In genomic region chr16:87645526-87646434, GRCm38 (mm10) we compare ENCODE assay signal across 12 mouse cellular contexts. TPM values are rescaled to one million over a fixed set of nuclear protein-coding genes. Genes with fewer than 3 reads are reported as not detected.
DNase-seq lines count a peak whose midpoint lies in the region; ATAC-seq and TF ChIP-seq lines count a peak whose summit lies in the region.
"Had no signal": no experiment of that assay in that cellular context is flagged by ENCODE, and none has a peak within 500 bp of the region (broad histone marks: within the 10 kb centered on the region; RNA-seq: fewer than 3 reads in every experiment).

No protein-coding gene starts in this region.

- H3K36me3 ChIP-seq in stomach, embryonic 14.5 days (ENCODE audit: control insufficient read depth, insufficient read depth, low read length): no peaks in the 10 kb centered on the region
- H3K36me3 ChIP-seq in stomach, postnatal 0 days (ENCODE audit: control insufficient read depth, insufficient read depth, low read length): no peaks in the 10 kb centered on the region
- H3K36me3 ChIP-seq in midbrain, embryonic 13.5 days: no peaks in the 10 kb centered on the region
- no peaks in the 10 kb centered on the region for H3K36me3 ChIP-seq in thymus, adult 2 months (ENCODE audit: control insufficient read depth, insufficient read depth, low read length)
- H3K36me3 ChIP-seq: embryonic facial prominence, embryonic 15.5 days; liver, embryonic 15.5 days; neural tube, embryonic 12.5 days had no signal

- H3K4me1 ChIP-seq in stomach, embryonic 14.5 days (ENCODE audit: control insufficient read depth, insufficient read depth, low read length): peaks cover 12% of the 10 kb centered on the region; the same call in 1 of the 2 replicates
- H3K4me1 ChIP-seq in stomach, postnatal 0 days (replicated peaks; ENCODE audit: control insufficient read depth, insufficient read depth): 0 out of 2 replicates have a peak, but pooled peaks cover 3% of the 10 kb centered on the region
- peaks cover 13% of the 10 kb centered on the region; the same call in 1 of the 2 replicates for H3K4me1 ChIP-seq in midbrain, embryonic 13.5 days (replicated peaks)
- peaks cover 6% of the 10 kb centered on the region for H3K4me1 ChIP-seq in thymus, adult 2 months (replicated peaks; ENCODE audit: control insufficient read depth, insufficient read depth, low read length)
- H3K4me1 ChIP-seq: liver, embryonic 15.5 days; neural tube, embryonic 12.5 days had no signal

- no peak for ATAC-seq in stomach, embryonic 14.5 days (ENCODE audit: insufficient number of reproducible peaks, insufficient read depth, low FRiP score, low read depth)
- ATAC-seq in stomach, postnatal 0 days (ENCODE audit: low FRiP score, low TSS enrichment): no peak
- peak; percentile 55 for ATAC-seq in midbrain, embryonic 13.5 days

- no peak for TF ChIP-seq POLR2A in thymus, adult 2 months (IDR thresholded peaks at IDR 0.05; ENCODE audit: control insufficient read depth, extremely low read depth, insufficient read depth, low read length, poor library complexity)

- no peak overlapping the region for H3K4me3 ChIP-seq in stomach, embryonic 14.5 days (ENCODE audit: low read depth, low read length)
- no peak overlapping the region for H3K4me3 ChIP-seq in stomach, postnatal 0 days (ENCODE audit: low read depth, low read length)
- no peak overlapping the region for H3K4me3 ChIP-seq in midbrain, embryonic 13.5 days (replicated peaks)
- H3K4me3 ChIP-seq in thymus, adult 2 months (ENCODE audit: control insufficient read depth, insufficient read depth, low read length): no peak overlapping the region
- H3K4me3 ChIP-seq: embryonic facial prominence, embryonic 15.5 days; liver, embryonic 15.5 days; neural tube, embryonic 12.5 days had no signal

- H3K27ac ChIP-seq in stomach, embryonic 14.5 days (ENCODE audit: low read length): peak overlapping the region; percentile 33; the same call in 1 of the 2 replicates
- no peak overlapping the region for H3K27ac ChIP-seq in stomach, postnatal 0 days (replicated peaks)
- H3K27ac ChIP-seq in midbrain, embryonic 13.5 days: no peak overlapping the region
- H3K27ac ChIP-seq in thymus, adult 2 months (ENCODE audit: control insufficient read depth, insufficient read depth, low read length): no peak overlapping the region
- H3K27ac ChIP-seq: embryonic facial prominence, embryonic 15.5 days; liver, embryonic 15.5 days; macrophage; neural tube, embryonic 12.5 days had no signal

- 40% methylated on average over 12 of the region's 12 CpGs for WGBS in stomach, embryonic 14.5 days
- 44% methylated on average over 12 of the region's 12 CpGs for WGBS in stomach, postnatal 0 days
- WGBS in midbrain, embryonic 13.5 days: 64% methylated on average over 12 of the region's 12 CpGs
- 89% methylated on average over 12 of the region's 12 CpGs for WGBS in thymus, adult 2 months

- no peaks in the 10 kb centered on the region for H3K27me3 ChIP-seq in stomach, embryonic 14.5 days (ENCODE audit: control insufficient read depth, insufficient read depth, low read length)
- no peaks in the 10 kb centered on the region for H3K27me3 ChIP-seq in stomach, postnatal 0 days (ENCODE audit: control insufficient read depth, insufficient read depth, low read length)
- H3K27me3 ChIP-seq in midbrain, embryonic 13.5 days: no peaks in the 10 kb centered on the region
- H3K27me3 ChIP-seq in thymus, adult 2 months (ENCODE audit: control insufficient read depth, insufficient read depth, low read length): no peaks in the 10 kb centered on the region
- H3K27me3 ChIP-seq: embryonic facial prominence, embryonic 15.5 days; liver, embryonic 15.5 days; neural tube, embryonic 12.5 days had no signal

- no peaks in the 10 kb centered on the region for H3K9me3 ChIP-seq in stomach, embryonic 14.5 days (ENCODE audit: control insufficient read depth, low read depth, low read length)
- no peaks in the 10 kb centered on the region for H3K9me3 ChIP-seq in stomach, postnatal 0 days (ENCODE audit: control insufficient read depth, low read length)
- H3K9me3 ChIP-seq in midbrain, embryonic 13.5 days: no peaks in the 10 kb centered on the region
- H3K9me3 ChIP-seq: embryonic facial prominence, embryonic 15.5 days; liver, embryonic 15.5 days; neural tube, embryonic 12.5 days had no signal

- no peak for TF ChIP-seq CTCF in stomach, postnatal 0 days (IDR thresholded peaks at IDR 0.05; ENCODE audit: low read depth)
- no peak for TF ChIP-seq CTCF in thymus, adult 2 months (IDR thresholded peaks at IDR 0.05; ENCODE audit: borderline replicate concordance, control insufficient read depth, extremely low read depth, insufficient read depth, low read length, poor library complexity)

- TF ChIP-seq EP300 in stomach, postnatal 0 days (optimal IDR thresholded peaks at IDR 0.05): no peak

- peak; percentile 76 for DNase-seq in heart, adult 11 months
- DNase-seq in heart, adult 9 months (ENCODE audit: low spot score in 2 of 2): no peak
- DNase-seq in stomach, postnatal 0 days (ENCODE audit: low spot score): no peak
- DNase-seq in heart, adult 8-10 months (ENCODE audit: low spot score): no peak
- no peak for DNase-seq in thymus, adult 2 months
- DNase-seq in heart, adult 18-20 months: no peak

- no peak overlapping the region for H3K9ac ChIP-seq in stomach, embryonic 14.5 days (replicated peaks; ENCODE audit: low read depth, low read length)
- H3K9ac ChIP-seq in stomach, postnatal 0 days (ENCODE audit: low read length): no peak overlapping the region
- no peak overlapping the region for H3K9ac ChIP-seq in midbrain, embryonic 13.5 days (replicated peaks)
- H3K9ac ChIP-seq: embryonic facial prominence, embryonic 15.5 days; liver, embryonic 15.5 days; neural tube, embryonic 12.5 days had no signal

- H3K4me2 ChIP-seq in stomach, embryonic 14.5 days (replicated peaks; ENCODE audit: low read depth, low read length): no peak overlapping the region
- H3K4me2 ChIP-seq in stomach, postnatal 0 days (replicated peaks; ENCODE audit: low read depth): no peak overlapping the region
- no peak overlapping the region for H3K4me2 ChIP-seq in midbrain, embryonic 13.5 days (replicated peaks)
- H3K4me2 ChIP-seq: embryonic facial prominence, embryonic 15.5 days; liver, embryonic 15.5 days; neural tube, embryonic 12.5 days had no signal

RNA-seq across cellular contexts. Expression of gene Bach1, which starts 53.0 kb away (rescaled TPM):
- 15.3 and 16.2 TPM in 2 replicates for polyA plus RNA-seq in stomach, embryonic 14.5 days (2014; fragmentation: Nextera tagmentation; extraction: Ambion mirVana)
- 4.3 and 5.3 TPM in 2 replicates for polyA plus RNA-seq in stomach, postnatal 0 days (2015; fragmentation: Nextera tagmentation; extraction: Ambion mirVana)
- 21.1 and 25.4 TPM in 2 replicates for polyA plus RNA-seq in midbrain, embryonic 13.5 days (2015; fragmentation: Nextera tagmentation; extraction: Ambion mirVana)
- total RNA-seq in heart, adult 8-10 months (2022): 10 to 100 TPM; 19.3 to 30.9 (median 28.2) TPM
- 40.2 and 45.4 TPM in 2 replicates for polyA plus RNA-seq in thymus, adult 2 months (2012; rRNA removed)
- total RNA-seq in heart, adult 18-20 months (2021): 10 to 100 TPM; 28.3 to 31.8 TPM
